In the genomic region with DNA sequence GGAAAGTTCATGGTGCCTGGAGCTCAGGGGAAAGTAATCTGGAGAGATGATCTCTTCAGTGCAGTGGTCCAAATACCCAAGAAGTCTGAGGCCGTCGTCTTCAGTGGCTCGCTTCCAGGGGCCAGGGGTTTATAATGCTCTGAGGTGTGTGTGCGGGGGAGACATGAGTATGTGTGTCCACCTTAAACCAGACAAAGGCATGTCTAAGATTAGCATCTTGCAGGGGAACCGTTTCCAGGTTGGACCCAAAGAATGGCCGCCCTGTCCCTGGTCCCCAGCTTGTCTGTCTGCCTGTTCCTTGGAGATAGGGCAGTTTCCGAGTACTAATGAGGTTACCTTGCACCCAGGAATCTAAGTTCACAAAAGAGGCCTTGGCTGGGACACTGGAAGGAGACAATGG, we compare ENCODE assay signal across 8 mouse cellular contexts. TPM values are rescaled to one million over a fixed set of nuclear protein-coding genes. Genes with fewer than 3 reads are reported as not detected.
DNase-seq lines count a peak whose midpoint lies in the region; ATAC-seq and TF ChIP-seq lines count a peak whose summit lies in the region.

A gene (minus strand): TSS at position 101 of the 400 bp plus-strand sequence.

- no peak for TF ChIP-seq EP300 in heart, postnatal 0 days (IDR thresholded peaks at IDR 0.05; ENCODE audit: low read depth)

- 0 out of 2 replicates have a peak, but pooled peaks cover 5% of the 10 kb centered on the region for H3K4me1 ChIP-seq in heart, postnatal 0 days (ENCODE audit: control insufficient read depth, insufficient read depth)
- H3K4me1 ChIP-seq in bone marrow macrophage, adult 2 months (ENCODE audit: control insufficient read depth, insufficient read depth, low read length): peaks cover 3% of the 10 kb centered on the region
- peaks cover 17% of the 10 kb centered on the region for H3K4me1 ChIP-seq in hindbrain, embryonic 12.5 days
- peaks cover 13% of the 10 kb centered on the region for H3K4me1 ChIP-seq in midbrain, embryonic 11.5 days (ENCODE audit: control insufficient read depth, insufficient read depth, low read length)

- no peak within 1 kb of the TSS for H3K9ac ChIP-seq in heart, postnatal 0 days (replicated peaks; ENCODE audit: low read depth, low read length)
- peak within 1 kb of the TSS; percentile 8; the same call in 1 of the 2 replicates for H3K9ac ChIP-seq in hindbrain, embryonic 12.5 days
- peak within 1 kb of the TSS; percentile 56 for H3K9ac ChIP-seq in midbrain, embryonic 11.5 days (ENCODE audit: low read length)

- peak within 1 kb of the TSS; percentile 65 for H3K4me2 ChIP-seq in heart, postnatal 0 days (ENCODE audit: low read depth, low read length)
- peak within 1 kb of the TSS; percentile 56 for H3K4me2 ChIP-seq in hindbrain, embryonic 12.5 days (replicated peaks)
- peak within 1 kb of the TSS; percentile 61 for H3K4me2 ChIP-seq in midbrain, embryonic 11.5 days

- no peak for DNase-seq in heart, postnatal 0 days (ENCODE audit: low spot score)
- no peak for DNase-seq in heart, adult 8-10 months (ENCODE audit: low spot score)
- no peak for DNase-seq in midbrain, embryonic 11.5 days (ENCODE audit: low spot score, missing footprints)
- DNase-seq in embryo, embryonic 11 days: no peak
- DNase-seq in right cerebral cortex, postnatal 14 days: no peak
- DNase-seq in urinary bladder, postnatal 4 days (ENCODE audit: low spot score in 2 of 2): no peak

- H3K27me3 ChIP-seq in heart, postnatal 0 days (ENCODE audit: control insufficient read depth, insufficient read depth, low read length): peaks cover 37% of the 10 kb centered on the region
- peaks cover 35% of the 10 kb centered on the region for H3K27me3 ChIP-seq in hindbrain, embryonic 12.5 days
- H3K27me3 ChIP-seq in midbrain, embryonic 11.5 days (ENCODE audit: control insufficient read depth, insufficient read depth, low read length): peaks cover 11% of the 10 kb centered on the region

- no peak for ATAC-seq in heart, postnatal 0 days (ENCODE audit: insufficient read depth, low read depth)
- no peak for ATAC-seq in hindbrain, embryonic 12.5 days (ENCODE audit: low FRiP score)
- no peak for ATAC-seq in midbrain, embryonic 11.5 days (ENCODE audit: low FRiP score)

- WGBS in heart, postnatal 0 days: 81% methylated on average over 7 of the region's 7 CpGs
- 90% methylated on average over 7 of the region's 7 CpGs for WGBS in hindbrain, embryonic 12.5 days
- WGBS in midbrain, embryonic 11.5 days: 82% methylated on average over 7 of the region's 7 CpGs

- H3K4me3 ChIP-seq in heart, postnatal 0 days (ENCODE audit: low read depth, low read length): peak within 1 kb of the TSS; percentile 44
- H3K4me3 ChIP-seq in bone marrow macrophage, adult 2 months (ENCODE audit: insufficient read depth, low read length): peak within 1 kb of the TSS; percentile 56
- H3K4me3 ChIP-seq in hindbrain, embryonic 12.5 days: peak within 1 kb of the TSS; percentile 35
- peak within 1 kb of the TSS; percentile 31 for H3K4me3 ChIP-seq in midbrain, embryonic 11.5 days (ENCODE audit: low read depth, low read length)

- TF ChIP-seq POLR2A in bone marrow macrophage, adult 2 months (IDR thresholded peaks at IDR 0.05; ENCODE audit: borderline replicate concordance, low read depth, low read length): no peak

- no peaks in the 10 kb centered on the region for H3K9me3 ChIP-seq in heart, postnatal 0 days (replicated peaks; ENCODE audit: control insufficient read depth, low read length)
- H3K9me3 ChIP-seq in hindbrain, embryonic 12.5 days (replicated peaks): no peaks in the 10 kb centered on the region
- H3K9me3 ChIP-seq in midbrain, embryonic 11.5 days (ENCODE audit: control insufficient read depth, low read length): no peaks in the 10 kb centered on the region

- no peak for TF ChIP-seq CTCF in heart, postnatal 0 days (IDR thresholded peaks at IDR 0.05; ENCODE audit: low read depth)
- no peak for TF ChIP-seq CTCF in bone marrow macrophage, adult 2 months (IDR thresholded peaks at IDR 0.05; ENCODE audit: low read depth, low read length)

- H3K27ac ChIP-seq in heart, postnatal 0 days (ENCODE audit: low read depth): no peak within 1 kb of the TSS
- no peak within 1 kb of the TSS for H3K27ac ChIP-seq in bone marrow macrophage, adult 2 months (ENCODE audit: insufficient read depth, low read depth, low read length)
- no peak within 1 kb of the TSS for H3K27ac ChIP-seq in hindbrain, embryonic 12.5 days
- no peak within 1 kb of the TSS for H3K27ac ChIP-seq in midbrain, embryonic 11.5 days (ENCODE audit: low read depth, low read length)

- H3K36me3 ChIP-seq in heart, postnatal 0 days (replicated peaks; ENCODE audit: control insufficient read depth, insufficient read depth, low read length): peaks cover 4% of the 10 kb centered on the region; the same call in 1 of the 2 replicates
- no peaks in the 10 kb centered on the region for H3K36me3 ChIP-seq in hindbrain, embryonic 12.5 days
- H3K36me3 ChIP-seq in midbrain, embryonic 11.5 days (ENCODE audit: control insufficient read depth, insufficient read depth, low read length): no peaks in the 10 kb centered on the region

RNA-seq across cellular contexts. Expression of the gene that starts here (rescaled TPM):
- total RNA-seq in heart, postnatal 0 days (2014; rRNA removed; ENCODE audit: low replicate concordance): not detected in 2 replicates
- polyA plus RNA-seq in heart, postnatal 0 days (2015; fragmentation: Nextera tagmentation; extraction: Ambion mirVana): not detected in 2 replicates
- not detected for total RNA-seq in heart, adult 8-10 months (2022)
- not detected in 2 replicates for polyA plus RNA-seq in bone marrow macrophage, adult 2 months (2012; ENCODE audit: insufficient read depth, insufficient read length, missing spikeins)
- polyA plus RNA-seq in hindbrain, embryonic 12.5 days (2016; fragmentation: Nextera tagmentation; extraction: Ambion mirVana): not detected in 2 replicates
- not detected in 2 replicates for polyA plus RNA-seq in midbrain, embryonic 11.5 days (2014; fragmentation: Nextera tagmentation; extraction: Ambion mirVana)
